Mouse (Mus musculus) cerebellum, adult 9-10 months (tissue): ENCODE results near the gene Acox1.

Experiments used
- DNase-seq: peaks from one replicate; pipeline ENCODE4 v3.0.0; 2022

The Acox1 gene

DNA sequence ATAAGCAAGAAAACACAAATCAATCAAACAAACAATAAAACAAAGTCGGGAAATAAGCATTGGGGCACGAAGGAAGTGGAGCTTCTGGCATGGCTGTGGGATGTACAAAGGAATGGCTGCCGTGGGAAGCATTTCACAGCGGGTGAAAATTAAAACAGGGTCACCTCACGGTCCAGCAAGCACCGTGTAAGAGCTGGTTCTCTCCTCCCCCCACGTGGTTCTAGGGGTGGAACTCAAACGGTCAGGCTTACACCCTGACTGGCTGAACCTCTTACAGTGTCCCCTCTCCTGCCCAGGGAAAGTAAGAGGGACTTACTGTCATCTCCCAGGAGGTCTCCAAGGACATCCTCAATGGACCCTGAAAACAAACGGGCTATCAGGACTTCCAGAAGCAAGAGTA lies 35.8 kb downstream of the Acox1 start:
- DNase-seq = no peak

GRCm38 (mm10) chr11:116162146-116162545 lies 36.7 kb downstream of the Acox1 start:
- no peak for DNase-seq

- no peak for DNase-seq
Observed at GRCm38 (mm10) chr11:116161312-116161711, 37.5 kb downstream of the Acox1 start.

DNA sequence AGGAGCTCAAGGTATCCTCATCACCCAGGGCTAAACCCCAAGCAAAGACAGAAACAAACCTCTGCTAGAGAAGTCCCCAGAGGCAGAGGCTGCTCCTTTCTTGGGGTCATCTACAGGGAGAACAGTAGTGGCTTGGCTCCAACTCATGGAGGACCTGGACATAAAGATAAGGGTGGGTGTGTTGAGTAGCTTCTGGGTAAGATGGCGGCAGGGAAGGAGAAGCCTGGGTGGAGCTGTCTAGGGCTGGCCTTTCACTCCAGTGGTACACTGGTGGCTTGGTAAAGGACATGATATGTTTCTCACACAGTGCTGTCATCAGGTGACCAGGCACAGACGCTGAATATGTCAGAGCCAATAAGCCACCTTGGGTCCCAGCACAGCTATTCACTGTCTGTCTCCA lies 47.9 kb downstream of the Acox1 start:
- DNase-seq = peak; percentile 41

GRCm38 (mm10) chr11:116149341-116149740 lies 49.5 kb downstream of the Acox1 start:
- peak; percentile 73 for DNase-seq

DNA sequence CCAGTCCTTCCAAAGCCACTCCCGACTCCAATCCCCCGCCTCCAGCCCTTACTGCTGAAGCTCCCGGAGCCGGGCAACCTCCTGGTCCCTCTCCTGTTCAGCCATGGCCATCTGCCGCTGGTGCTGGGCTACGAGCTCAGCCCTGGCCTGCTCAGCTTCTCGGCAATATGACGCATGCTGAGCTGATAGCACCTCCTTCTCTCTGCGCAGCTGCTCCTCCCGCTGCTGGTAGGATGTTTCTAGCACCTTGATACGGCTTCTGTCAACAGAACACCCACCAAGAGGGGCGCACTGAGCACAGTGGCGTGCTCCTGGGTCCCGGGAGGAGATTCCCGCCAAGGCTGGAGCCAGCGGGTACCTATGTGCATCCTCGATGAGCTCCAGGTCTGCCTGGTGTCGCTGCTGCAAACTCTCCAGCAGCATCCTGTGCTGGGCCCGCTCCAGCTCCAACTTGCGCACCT lies 50.1 kb downstream of the Acox1 start:
- peak; percentile 84 for DNase-seq

GRCm38 (mm10) chr11:116146294-116146985 lies 52.4 kb downstream of the Acox1 start:
- peak; percentile 70 for DNase-seq

DNA sequence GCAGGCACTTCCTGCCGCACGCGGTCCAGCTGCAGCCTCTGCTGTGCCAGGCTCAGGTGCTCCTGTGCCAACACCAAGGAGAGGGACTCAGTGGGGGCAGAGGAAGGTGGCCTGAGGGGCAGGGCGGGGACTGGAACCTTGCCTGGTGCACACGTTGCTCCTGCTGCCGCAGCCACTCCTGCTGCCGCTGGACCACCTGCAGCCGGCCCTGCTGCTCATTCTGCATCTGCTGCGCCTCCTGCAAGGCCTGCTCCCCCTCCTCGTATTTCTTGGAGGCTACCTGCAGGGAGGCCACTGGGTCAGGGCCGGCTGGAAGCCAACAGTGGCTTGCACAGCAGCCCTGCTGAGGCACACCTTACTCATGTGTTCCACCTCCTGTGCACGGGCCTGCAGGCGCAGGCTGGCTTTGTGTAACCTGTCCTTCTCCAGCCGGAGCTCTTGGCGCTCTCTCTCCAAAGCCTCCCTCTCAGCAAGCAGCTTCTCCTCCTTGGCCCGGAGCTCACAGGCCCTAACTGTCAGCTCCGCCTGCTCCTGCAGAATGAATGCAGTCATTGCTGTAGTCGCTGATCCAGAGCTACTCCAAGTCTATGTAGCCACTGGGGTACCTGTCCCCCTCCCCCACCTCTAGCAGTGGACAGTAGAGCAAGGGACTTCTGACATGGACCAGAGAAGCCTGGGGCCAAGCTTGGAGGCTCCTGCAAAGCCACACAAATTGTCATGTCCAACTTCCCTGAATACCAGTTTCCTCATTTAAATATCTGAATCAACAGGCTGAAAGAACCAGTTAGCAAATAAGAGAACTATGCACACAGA lies 53.2 kb downstream of the Acox1 start:
- DNase-seq = peak; percentile 78

- DNase-seq = no peak
Observed at GRCm38 (mm10) chr11:116143468-116143867, 55.4 kb downstream of the Acox1 start.

- DNase-seq = peak; percentile 39
Observed at GRCm38 (mm10) chr11:116142211-116142991, 56.4 kb downstream of the Acox1 start.

GRCm38 (mm10) chr11:116138468-116139138 lies 60.2 kb downstream of the Acox1 start, which contains the start of gene Mrpl38:
TSS of gene Mrpl38 (minus strand) at chr11:116138868.
- peak; percentile 94 for DNase-seq

- no peak for DNase-seq
Observed at GRCm38 (mm10) chr11:116138096-116138467, 60.8 kb downstream of the Acox1 start.

- DNase-seq = no peak
Observed at GRCm38 (mm10) chr11:116134171-116134570, 64.7 kb downstream of the Acox1 start.

- DNase-seq = no peak
Observed at GRCm38 (mm10) chr11:116133497-116133896, 65.3 kb downstream of the Acox1 start.

GRCm38 (mm10) chr11:116132366-116133333 lies 66.2 kb downstream of the Acox1 start:
- peak; percentile 57 for DNase-seq

DNA sequence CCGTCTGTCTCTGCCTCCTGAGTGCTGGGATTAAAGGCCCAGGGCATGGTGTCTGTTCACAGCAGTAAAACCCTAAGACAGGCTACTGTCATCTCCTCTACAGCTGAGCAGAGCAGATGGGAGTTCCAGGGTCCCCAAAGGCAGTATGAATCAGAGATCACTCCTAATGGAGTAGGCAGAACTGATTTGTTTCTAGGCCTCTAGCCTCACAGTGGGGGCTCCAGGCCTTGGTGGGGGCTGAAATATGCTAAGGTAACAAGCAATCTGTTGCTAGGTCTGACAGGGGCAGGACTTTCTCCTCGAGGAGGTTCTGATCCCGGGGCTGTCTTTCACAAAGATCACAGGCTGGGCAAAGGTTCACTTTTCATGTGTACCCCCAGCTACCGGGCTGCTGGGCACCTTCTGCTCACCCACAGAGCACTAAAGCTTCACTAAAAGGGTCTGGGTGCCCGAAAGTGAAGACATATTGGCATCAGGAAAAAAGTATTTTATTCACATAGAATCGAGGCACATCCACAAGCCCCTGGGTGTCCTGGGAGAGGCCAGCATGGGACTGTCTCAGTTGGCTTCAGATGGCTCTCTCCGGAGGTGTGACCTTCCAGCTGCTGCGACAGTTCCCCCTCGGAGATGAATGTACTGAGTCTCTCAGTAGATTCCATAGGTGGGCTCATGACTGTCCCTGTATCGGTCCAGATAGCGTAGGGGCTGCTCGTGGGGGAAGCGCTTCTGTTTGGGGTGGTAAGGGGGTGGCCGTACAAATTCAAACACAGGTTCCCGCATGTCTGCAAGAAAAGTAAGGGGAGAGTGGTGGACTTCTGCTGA lies 67.3 kb downstream of the Acox1 start:
- peak; percentile 51 for DNase-seq

- peak; percentile 82 for DNase-seq
Observed at GRCm38 (mm10) chr11:116130488-116131205, 68.2 kb downstream of the Acox1 start, which contains the start of gene Trim65. TSS of gene Trim65 (minus strand) at chr11:116131128.

- no peak for DNase-seq
Observed at GRCm38 (mm10) chr11:116129993-116130487, 68.8 kb downstream of the Acox1 start.

DNA sequence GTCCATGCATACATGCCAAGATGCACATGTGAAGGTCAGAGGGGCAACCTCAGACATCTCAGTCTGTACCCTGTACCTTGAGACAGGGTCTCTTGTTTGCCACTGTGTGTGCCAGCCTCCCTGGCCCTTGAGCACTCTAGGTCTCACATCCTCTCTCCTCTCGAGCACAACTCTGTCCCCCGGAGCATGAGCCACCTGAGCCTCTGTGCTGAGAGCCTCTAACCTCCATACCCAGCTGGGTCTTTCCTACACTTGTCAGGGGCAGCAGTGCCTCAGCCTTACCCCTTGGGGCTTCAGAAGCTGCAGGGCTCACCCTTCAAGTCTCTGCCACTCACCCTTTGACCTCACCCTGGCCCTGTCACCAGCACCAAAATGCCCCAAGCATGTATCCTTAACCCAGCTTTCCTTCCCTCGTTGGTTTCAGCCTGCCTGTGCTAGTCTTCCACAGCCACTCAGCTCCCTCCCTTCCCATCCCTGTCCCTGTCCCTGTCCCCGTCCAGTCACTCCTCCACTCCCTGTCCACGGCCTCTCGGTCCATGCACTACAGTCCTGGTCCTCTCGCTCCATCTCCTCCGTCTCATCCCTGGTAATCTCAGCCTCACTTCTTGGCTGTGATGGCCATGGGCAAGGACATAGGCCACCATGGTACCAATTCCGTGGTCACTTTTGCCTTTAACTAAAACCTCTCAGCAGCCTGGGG lies 69.6 kb downstream of the Acox1 start:
- DNase-seq = no peak
